Mouse (Mus musculus): ENCODE data around the gene Gm9117. TPM values are rescaled to one million over a fixed set of nuclear protein-coding genes. Genes with fewer than 3 reads are reported as not detected.

The Gm9117 gene
- not detected in 4 replicates for total RNA-seq (2023; ENCODE audit: inconsistent age)

GRCm38 (mm10) chr3:93943443-93943842, at the start of gene Gm9117:
Gene Gm9117 (minus strand): TSS chr3:93943543.

DNA sequence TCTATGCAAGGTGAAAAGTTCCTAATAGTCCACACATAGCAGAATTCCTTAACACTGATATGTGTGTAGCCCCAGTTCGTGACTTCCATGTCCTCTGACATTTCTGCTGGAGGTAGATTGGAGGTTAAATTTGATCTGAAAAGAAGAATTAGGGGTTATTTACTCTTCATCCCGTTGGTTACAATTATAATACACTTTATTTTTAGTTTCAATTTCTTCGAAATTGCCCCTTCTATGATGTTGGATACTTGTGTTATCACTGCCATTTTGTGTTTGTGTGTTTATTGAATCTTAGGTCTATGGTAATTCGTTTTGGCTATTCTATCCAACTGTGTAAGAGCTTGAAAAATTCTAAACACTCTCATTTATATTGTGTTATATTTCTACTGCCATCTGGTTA, 17.9 kb upstream of the Gm9117 start, which contains the start of gene Tdpoz5:
Gene Tdpoz5 (minus strand): TSS at position 101 of the 400 bp plus-strand sequence.

Other genes with a start within 250 kb of the Gm9117 start
- not detected in 4 replicates for gene Gm5773, start 170.5 kb downstream of the Gm9117 start, total RNA-seq (2023; ENCODE audit: inconsistent age)
- gene Tdpoz4, start 147.1 kb downstream of the Gm9117 start, total RNA-seq (2023; ENCODE audit: inconsistent age) = not detected in 4 replicates
- gene Tdpoz3, start 117.5 kb downstream of the Gm9117 start, total RNA-seq (2023; ENCODE audit: inconsistent age) = not detected in 4 replicates
- gene Tdpoz5, start 17.8 kb upstream of the Gm9117 start, total RNA-seq (2023; ENCODE audit: inconsistent age) = not detected in 4 replicates
- not detected in 4 replicates for gene Gm9125, start 111.3 kb upstream of the Gm9117 start, total RNA-seq (2023; ENCODE audit: inconsistent age)
- not detected in 4 replicates for gene Gm10697, start 129.1 kb upstream of the Gm9117 start, total RNA-seq (2023; ENCODE audit: inconsistent age)
- not detected in 4 replicates for gene Gm10696, start 234.7 kb upstream of the Gm9117 start, total RNA-seq (2023; ENCODE audit: inconsistent age)